Mouse (Mus musculus): Measurements from ENCODE around the gene Maml3. TPM values are rescaled to one million over a fixed set of nuclear protein-coding genes. Genes with fewer than 3 reads are reported as not detected.
A peak's percentile ranks its signal among the peaks of the same experiment; 100 is the strongest.

The Maml3 gene
- polyA plus RNA-seq, 1 experiment from 2014 or later: 7.8 TPM

GRCm38 (mm10) chr3:51803903-51804302 lies 301.0 kb downstream of the Maml3 start:
- Histone ChIP-seq H3K4me2 (peak overlapping the region; percentile 20; the same call in 1 of the 2 replicates), H3K9me3 (replicated peaks) (no peaks in the 10 kb centered on the region), H3K4me1 (peaks cover 46% of the 10 kb centered on the region), H3K9ac (no peak overlapping the region), H3K27ac (0 out of 2 replicates have a peak overlapping the region, but pooled peaks have one; percentile 1), H3K27me3 (no peaks in the 10 kb centered on the region), H3K4me3 (replicated peaks) (no peak overlapping the region), H3K36me3 (no peaks in the 10 kb centered on the region)
- 29% methylated on average over 6 of the region's 6 CpGs for WGBS
- peak; percentile 41; the same call in 1 of the 2 replicates for ATAC-seq (replicated peaks; ENCODE audit: low FRiP score)

- Histone ChIP-seq H3K4me1 (peaks cover 66% of the 10 kb centered on the region), H3K4me2 (no peak overlapping the region)
These were observed 305.2 kb downstream of the Maml3 start for GRCm38 (mm10) chr3:51799650-51800049.

GRCm38 (mm10) chr3:51796838-51797237 lies 308.0 kb downstream of the Maml3 start:
- Histone ChIP-seq H3K27me3 (no peaks in the 10 kb centered on the region), H3K9ac (no peak overlapping the region), H3K4me2 (peak overlapping the region; percentile 44), H3K27ac (peak overlapping the region; percentile 49), H3K4me3 (replicated peaks) (no peak overlapping the region), H3K9me3 (replicated peaks) (no peaks in the 10 kb centered on the region), H3K4me1 (peaks cover 41% of the 10 kb centered on the region), H3K36me3 (no peaks in the 10 kb centered on the region)
- peak; percentile 48; the same call in 1 of the 2 replicates for ATAC-seq (replicated peaks; ENCODE audit: low FRiP score)
- WGBS: 19% methylated on average over 6 of the region's 6 CpGs

More at GRCm38 (mm10) chr3:51799650-51800049, 305.2 kb downstream of the Maml3 start:
- H3K36me3 ChIP-seq: no peaks in the 10 kb centered on the region
- no peak overlapping the region for H3K9ac ChIP-seq
- H3K27me3 ChIP-seq: no peaks in the 10 kb centered on the region
- no peak for ATAC-seq (replicated peaks; ENCODE audit: low FRiP score)
- H3K4me3 ChIP-seq (replicated peaks): no peak overlapping the region
- no peak overlapping the region for H3K27ac ChIP-seq
- 83% methylated on average over 9 of the region's 9 CpGs for WGBS
- no peaks in the 10 kb centered on the region for H3K9me3 ChIP-seq (replicated peaks)

GRCm38 (mm10) chr3:51796219-51796828 lies 308.6 kb downstream of the Maml3 start:
- peak overlapping the region; percentile 15; the same call in 1 of the 2 replicates for H3K4me3 ChIP-seq (replicated peaks)
- H3K9ac ChIP-seq: no peak overlapping the region
- H3K4me2 ChIP-seq: peak overlapping the region; percentile 44
- no peaks in the 10 kb centered on the region for H3K36me3 ChIP-seq
- WGBS: 59% methylated on average over 12 of the region's 12 CpGs
- ATAC-seq (replicated peaks; ENCODE audit: low FRiP score): peak; percentile 31; the same call in 1 of the 2 replicates
- H3K27me3 ChIP-seq: no peaks in the 10 kb centered on the region
- H3K4me1 ChIP-seq: peaks cover 44% of the 10 kb centered on the region
- peak overlapping the region; percentile 49 for H3K27ac ChIP-seq
- H3K9me3 ChIP-seq (replicated peaks): no peaks in the 10 kb centered on the region

- 64% methylated on average over 7 of the region's 7 CpGs for WGBS
- H3K4me2 ChIP-seq: no peak overlapping the region
- no peaks in the 10 kb centered on the region for H3K9me3 ChIP-seq (replicated peaks)
- no peaks in the 10 kb centered on the region for H3K27me3 ChIP-seq
- no peak overlapping the region for H3K27ac ChIP-seq
- peaks cover 44% of the 10 kb centered on the region for H3K4me1 ChIP-seq
- H3K36me3 ChIP-seq: no peaks in the 10 kb centered on the region
- no peak overlapping the region for H3K4me3 ChIP-seq (replicated peaks)
- H3K9ac ChIP-seq: no peak overlapping the region
- ATAC-seq (replicated peaks; ENCODE audit: low FRiP score): no peak
These were observed 313.3 kb downstream of the Maml3 start for GRCm38 (mm10) chr3:51791542-51791941.

- H3K27ac ChIP-seq: peak overlapping the region; percentile 93
- no peaks in the 10 kb centered on the region for H3K9me3 ChIP-seq (replicated peaks)
- H3K27me3 ChIP-seq: no peaks in the 10 kb centered on the region
- WGBS: 39% methylated on average over 10 of the region's 10 CpGs
- peak; percentile 26; the same call in 1 of the 2 replicates for ATAC-seq (replicated peaks; ENCODE audit: low FRiP score)
- peak overlapping the region; percentile 31 for H3K4me3 ChIP-seq (replicated peaks)
- H3K36me3 ChIP-seq: no peaks in the 10 kb centered on the region
- H3K9ac ChIP-seq: 0 out of 2 replicates have a peak overlapping the region, but pooled peaks have one; percentile 24
- peak overlapping the region; percentile 55 for H3K4me2 ChIP-seq
- peaks cover 35% of the 10 kb centered on the region for H3K4me1 ChIP-seq
These were observed 315.4 kb downstream of the Maml3 start for GRCm38 (mm10) chr3:51789389-51789904.

- H3K9ac ChIP-seq: peak overlapping the region; percentile 24; the same call in 1 of the 2 replicates
- H3K27me3 ChIP-seq: no peaks in the 10 kb centered on the region
- peak overlapping the region; percentile 93 for H3K27ac ChIP-seq
- H3K4me3 ChIP-seq (replicated peaks): peak overlapping the region; percentile 31
- 2% methylated on average over 17 of the region's 17 CpGs for WGBS
- peak; percentile 89 for ATAC-seq (replicated peaks; ENCODE audit: low FRiP score)
- H3K4me2 ChIP-seq: peak overlapping the region; percentile 55
- H3K36me3 ChIP-seq: no peaks in the 10 kb centered on the region
- no peaks in the 10 kb centered on the region for H3K9me3 ChIP-seq (replicated peaks)
- H3K4me1 ChIP-seq: peaks cover 35% of the 10 kb centered on the region
These were observed 316.1 kb downstream of the Maml3 start for GRCm38 (mm10) chr3:51788591-51789339.

GRCm38 (mm10) chr3:51787945-51788344 lies 316.9 kb downstream of the Maml3 start:
- no peaks in the 10 kb centered on the region for H3K27me3 ChIP-seq
- ATAC-seq (replicated peaks; ENCODE audit: low FRiP score): no peak
- no peak overlapping the region for H3K4me3 ChIP-seq (replicated peaks)
- peak overlapping the region; percentile 93 for H3K27ac ChIP-seq
- H3K9ac ChIP-seq: no peak overlapping the region
- no peak overlapping the region for H3K4me2 ChIP-seq
- no peaks in the 10 kb centered on the region for H3K36me3 ChIP-seq
- peaks cover 35% of the 10 kb centered on the region for H3K4me1 ChIP-seq
- H3K9me3 ChIP-seq (replicated peaks): no peaks in the 10 kb centered on the region
- 96% methylated on average over 2 of the region's 2 CpGs for WGBS

GRCm38 (mm10) chr3:51785796-51786195 lies 319.1 kb downstream of the Maml3 start:
- 73% methylated on average over 7 of the region's 7 CpGs for WGBS

GRCm38 (mm10) chr3:51782191-51782590 lies 322.7 kb downstream of the Maml3 start:
- ATAC-seq (replicated peaks; ENCODE audit: low FRiP score): no peak
- Histone ChIP-seq H3K4me1 (peaks cover 27% of the 10 kb centered on the region), H3K9me3 (replicated peaks) (no peaks in the 10 kb centered on the region), H3K27me3 (no peaks in the 10 kb centered on the region), H3K27ac (no peak overlapping the region), H3K36me3 (no peaks in the 10 kb centered on the region), H3K4me2 (no peak overlapping the region), H3K9ac (no peak overlapping the region), H3K4me3 (replicated peaks) (no peak overlapping the region)
- WGBS: 85% methylated on average over 10 of the region's 10 CpGs

More at GRCm38 (mm10) chr3:51785796-51786195, 319.1 kb downstream of the Maml3 start:
- Histone ChIP-seq H3K4me2 (no peak overlapping the region), H3K9ac (no peak overlapping the region), H3K4me3 (replicated peaks) (no peak overlapping the region), H3K9me3 (replicated peaks) (no peaks in the 10 kb centered on the region), H3K27me3 (no peaks in the 10 kb centered on the region), H3K4me1 (peaks cover 28% of the 10 kb centered on the region), H3K36me3 (no peaks in the 10 kb centered on the region), H3K27ac (no peak overlapping the region)
- no peak for ATAC-seq (replicated peaks; ENCODE audit: low FRiP score)

- peaks cover 24% of the 10 kb centered on the region for H3K4me1 ChIP-seq
- no peaks in the 10 kb centered on the region for H3K9me3 ChIP-seq (replicated peaks)
- ATAC-seq (replicated peaks; ENCODE audit: low FRiP score): peak; percentile 85
- peak overlapping the region; percentile 38 for H3K4me2 ChIP-seq
- no peak overlapping the region for H3K4me3 ChIP-seq (replicated peaks)
- H3K36me3 ChIP-seq: no peaks in the 10 kb centered on the region
- no peak overlapping the region for H3K9ac ChIP-seq
- peak overlapping the region; percentile 81 for H3K27ac ChIP-seq
- H3K27me3 ChIP-seq: no peaks in the 10 kb centered on the region
- 9% methylated on average over 16 of the region's 16 CpGs for WGBS
These were observed 325.9 kb downstream of the Maml3 start for GRCm38 (mm10) chr3:51778738-51779592.
